Mouse (Mus musculus): ENCODE results near the gene Hibadh. TPM values are rescaled to one million over a fixed set of nuclear protein-coding genes. Genes with fewer than 3 reads are reported as not detected.

Hibadh gene
- polyA plus RNA-seq, 1 experiment, result 23.8 TPM

GRCm38 (mm10) chr6:52655266-52655665 is 15.1 kb upstream of the Hibadh start:
- Histone ChIP-seq H3K36me3 (ENCODE audit: control insufficient read depth, insufficient read depth, low read length) (no peaks in the 10 kb centered on the region), H3K4me1 (ENCODE audit: control insufficient read depth, insufficient read depth, low read length) (no peaks in the 10 kb centered on the region), H3K4me3 (ENCODE audit: control insufficient read depth, low read depth, low read length) (no peak overlapping the region), H3K27ac (ENCODE audit: control insufficient read depth, insufficient read depth, low read depth, low read length) (no peak overlapping the region), H3K27me3 (ENCODE audit: control insufficient read depth, insufficient read depth, low read length) (no peaks in the 10 kb centered on the region)
- no peak for TF ChIP-seq POLR2A (IDR thresholded peaks at IDR 0.05; ENCODE audit: control insufficient read depth, low read depth, low read length)
- TF ChIP-seq CTCF (IDR thresholded peaks at IDR 0.05; ENCODE audit: control insufficient read depth, insufficient read depth, insufficient replicate concordance, low read depth, low read length), result no peak

- peak overlapping the region; percentile 73 for H3K27ac ChIP-seq (ENCODE audit: control insufficient read depth, insufficient read depth, low read depth, low read length)
- H3K27me3 ChIP-seq (ENCODE audit: control insufficient read depth, insufficient read depth, low read length), result no peaks in the 10 kb centered on the region
Measured at GRCm38 (mm10) chr6:52648806-52649205, 8.6 kb upstream of the Hibadh start.

GRCm38 (mm10) chr6:52648031-52648430 is 7.8 kb upstream of the Hibadh start:
- Histone ChIP-seq H3K27ac (ENCODE audit: control insufficient read depth, insufficient read depth, low read depth, low read length) (no peak overlapping the region), H3K27me3 (ENCODE audit: control insufficient read depth, insufficient read depth, low read length) (no peaks in the 10 kb centered on the region), H3K4me1 (ENCODE audit: control insufficient read depth, insufficient read depth, low read length) (no peaks in the 10 kb centered on the region), H3K36me3 (ENCODE audit: control insufficient read depth, insufficient read depth, low read length) (no peaks in the 10 kb centered on the region), H3K4me3 (ENCODE audit: control insufficient read depth, low read depth, low read length) (no peak overlapping the region)
- TF ChIP-seq POLR2A (IDR thresholded peaks at IDR 0.05; ENCODE audit: control insufficient read depth, low read depth, low read length) (no peak), CTCF (IDR thresholded peaks at IDR 0.05; ENCODE audit: control insufficient read depth, insufficient read depth, insufficient replicate concordance, low read depth, low read length) (no peak)

More at GRCm38 (mm10) chr6:52648806-52649205, 8.6 kb upstream of the Hibadh start:
- H3K4me1 ChIP-seq (ENCODE audit: control insufficient read depth, insufficient read depth, low read length), result no peaks in the 10 kb centered on the region
- peak overlapping the region; percentile 29; the same call in 1 of the 2 replicates for H3K4me3 ChIP-seq (ENCODE audit: control insufficient read depth, low read depth, low read length)
- TF ChIP-seq POLR2A (IDR thresholded peaks at IDR 0.05; ENCODE audit: control insufficient read depth, low read depth, low read length) (no peak), CTCF (IDR thresholded peaks at IDR 0.05; ENCODE audit: control insufficient read depth, insufficient read depth, insufficient replicate concordance, low read depth, low read length) (no peak)
- no peaks in the 10 kb centered on the region for H3K36me3 ChIP-seq (ENCODE audit: control insufficient read depth, insufficient read depth, low read length)

- Histone ChIP-seq H3K4me1 (ENCODE audit: control insufficient read depth, insufficient read depth, low read length) (no peaks in the 10 kb centered on the region), H3K27ac (ENCODE audit: control insufficient read depth, insufficient read depth, low read depth, low read length) (no peak overlapping the region), H3K27me3 (ENCODE audit: control insufficient read depth, insufficient read depth, low read length) (no peaks in the 10 kb centered on the region), H3K36me3 (ENCODE audit: control insufficient read depth, insufficient read depth, low read length) (no peaks in the 10 kb centered on the region), H3K4me3 (ENCODE audit: control insufficient read depth, low read depth, low read length) (no peak overlapping the region)
- TF ChIP-seq POLR2A (IDR thresholded peaks at IDR 0.05; ENCODE audit: control insufficient read depth, low read depth, low read length), result no peak
- no peak for TF ChIP-seq CTCF (IDR thresholded peaks at IDR 0.05; ENCODE audit: control insufficient read depth, insufficient read depth, insufficient replicate concordance, low read depth, low read length)
Measured at GRCm38 (mm10) chr6:52645926-52646325, 5.7 kb upstream of the Hibadh start.

GRCm38 (mm10) chr6:52642152-52642551 is 2.0 kb upstream of the Hibadh start:
- Histone ChIP-seq H3K4me3 (ENCODE audit: control insufficient read depth, low read depth, low read length) (no peak overlapping the region), H3K27ac (ENCODE audit: control insufficient read depth, insufficient read depth, low read depth, low read length) (no peak overlapping the region), H3K4me1 (ENCODE audit: control insufficient read depth, insufficient read depth, low read length) (peaks cover 4% of the 10 kb centered on the region), H3K36me3 (ENCODE audit: control insufficient read depth, insufficient read depth, low read length) (no peaks in the 10 kb centered on the region), H3K27me3 (ENCODE audit: control insufficient read depth, insufficient read depth, low read length) (no peaks in the 10 kb centered on the region)
- TF ChIP-seq CTCF (IDR thresholded peaks at IDR 0.05; ENCODE audit: control insufficient read depth, insufficient read depth, insufficient replicate concordance, low read depth, low read length), result no peak
- no peak for TF ChIP-seq POLR2A (IDR thresholded peaks at IDR 0.05; ENCODE audit: control insufficient read depth, low read depth, low read length)

- H3K4me1 ChIP-seq (ENCODE audit: control insufficient read depth, insufficient read depth, low read length), result peaks cover 4% of the 10 kb centered on the region
- H3K36me3 ChIP-seq (ENCODE audit: control insufficient read depth, insufficient read depth, low read length), result no peaks in the 10 kb centered on the region
- TF ChIP-seq CTCF (IDR thresholded peaks at IDR 0.05; ENCODE audit: control insufficient read depth, insufficient read depth, insufficient replicate concordance, low read depth, low read length) (no peak), POLR2A (IDR thresholded peaks at IDR 0.05; ENCODE audit: control insufficient read depth, low read depth, low read length) (no peak)
- H3K27ac ChIP-seq (ENCODE audit: control insufficient read depth, insufficient read depth, low read depth, low read length), result no peak overlapping the region
- H3K4me3 ChIP-seq (ENCODE audit: control insufficient read depth, low read depth, low read length), result no peak overlapping the region
- no peaks in the 10 kb centered on the region for H3K27me3 ChIP-seq (ENCODE audit: control insufficient read depth, insufficient read depth, low read length)
Measured at GRCm38 (mm10) chr6:52641076-52641475, 887 bp upstream of the Hibadh start.

- TF ChIP-seq CTCF (IDR thresholded peaks at IDR 0.05; ENCODE audit: control insufficient read depth, insufficient read depth, insufficient replicate concordance, low read depth, low read length), result no peak
- no peak for TF ChIP-seq POLR2A (IDR thresholded peaks at IDR 0.05; ENCODE audit: control insufficient read depth, low read depth, low read length)
- H3K27me3 ChIP-seq (ENCODE audit: control insufficient read depth, insufficient read depth, low read length), result no peaks in the 10 kb centered on the region
- H3K4me3 ChIP-seq (ENCODE audit: control insufficient read depth, low read depth, low read length), result peak overlapping the region; percentile 92
- peak overlapping the region; percentile 86 for H3K27ac ChIP-seq (ENCODE audit: control insufficient read depth, insufficient read depth, low read depth, low read length)
- no peaks in the 10 kb centered on the region; the same call in 1 of the 2 replicates for H3K36me3 ChIP-seq (ENCODE audit: control insufficient read depth, insufficient read depth, low read length)
- H3K4me1 ChIP-seq (ENCODE audit: control insufficient read depth, insufficient read depth, low read length), result peaks cover 4% of the 10 kb centered on the region
Measured at GRCm38 (mm10) chr6:52639546-52640223, 504 bp downstream of the Hibadh start.
